Mouse (Mus musculus) neural tube, embryonic 11.5 days (tissue): ENCODE measurements around the gene Enah. TPM values are rescaled to one million over a fixed set of nuclear protein-coding genes. Genes with fewer than 3 reads are reported as not detected.

ENCODE experiments used
- ATAC-seq: fragments of 200-750 bp; cut with Nextera tagmentation; 2 replicates; pipeline ENCODE4 v1.8.0; 2017; ENCODE audit warnings: moderate number of reproducible peaks, mild to moderate bottlenecking, moderate TSS enrichment, moderate library complexity; ENCODE audit not compliant: insufficient read depth, low FRiP score, low TSS enrichment
- DNase-seq: peaks from one replicate; pipeline ENCODE4 v3.0.0-alpha.2; 2015; ENCODE audit warnings: low spot score
- H3K27ac ChIP-seq: fragments of 300-500 bp; sonication (generic); 2 replicates; pipeline ENCODE4 v1.5.1; 2014; ENCODE audit warnings: low read depth, mild to moderate bottlenecking, low read length
- H3K27me3 ChIP-seq: fragments of 300-500 bp; sonication (generic); 2 replicates; pipeline ENCODE4 v1.6.1; 2014; ENCODE audit warnings: mild to moderate bottlenecking, low read length, mixed read lengths; ENCODE audit not compliant: control insufficient read depth, insufficient read depth
- H3K36me3 ChIP-seq: fragments of 300-500 bp; sonication (generic); 2 replicates; pipeline ENCODE4 v1.6.1; 2014; ENCODE audit warnings: mild to moderate bottlenecking, low read length, moderate library complexity, mixed read lengths; ENCODE audit not compliant: control insufficient read depth, insufficient read depth
- H3K4me1 ChIP-seq: fragments of 300-500 bp; sonication (generic); 2 replicates; pipeline ENCODE4 v1.6.1; 2014; ENCODE audit warnings: low read length, mixed read lengths; ENCODE audit not compliant: control insufficient read depth, insufficient read depth
- H3K4me2 ChIP-seq: fragments of 300-500 bp; sonication (generic); 2 replicates; pipeline ENCODE4 v1.6.1; 2014; ENCODE audit warnings: low read depth, mild to moderate bottlenecking, moderate library complexity
- H3K4me3 ChIP-seq: fragments of 300-500 bp; sonication (generic); 2 replicates; pipeline ENCODE4 v1.5.1; 2014; ENCODE audit warnings: low read depth, low read length
- H3K9ac ChIP-seq: fragments of 300-500 bp; sonication (generic); 2 replicates; pipeline ENCODE4 v1.6.1; 2014; ENCODE audit warnings: mild to moderate bottlenecking, low read length
- H3K9me3 ChIP-seq: fragments of 300-500 bp; sonication (generic); 2 replicates; pipeline ENCODE4 v1.6.1; 2016; ENCODE audit warnings: low read length; ENCODE audit not compliant: control insufficient read depth
- WGBS: fragments of 180-500 bp; shearing (Covaris S2); extraction: QIAGEN DNeasy Blood & Tissue Kit; methylation state at CpG from one replicate; pipeline ENCODE4 v1.1.7; 2014; 5-methylcytosine and 5-hydroxymethylcytosine counted together
- polyA plus RNA-seq: library from polyadenylated mRNA; unstranded; fragments of >200 nt; fragmentation: Nextera tagmentation; extraction: Ambion mirVana; gene quantifications from 2 replicates; pipeline ENCODE4 v1.2.1, GENCODE M21; 2014

Gene Enah
- polyA plus RNA-seq, 1 experiment from 2014 or later: 35.9 TPM

- Histone ChIP-seq H3K9ac (no peak overlapping the region), H3K4me2 (no peak overlapping the region), H3K27ac (no peak overlapping the region), H3K9me3 (no peaks in the 10 kb centered on the region), H3K4me1 (peaks cover 4% of the 10 kb centered on the region; the same call in 1 of the 2 replicates), H3K27me3 (no peaks in the 10 kb centered on the region), H3K4me3 (no peak overlapping the region), H3K36me3 (no peaks in the 10 kb centered on the region)
- ATAC-seq: no peak
- DNase-seq: no peak
- WGBS: 97% methylated on average over 2 of the region's 2 CpGs
Observed at GRCm38 (mm10) chr1:181854829-181855228, 165.0 kb downstream of the Enah start.

- Histone ChIP-seq H3K27me3 (no peaks in the 10 kb centered on the region), H3K4me3 (no peak overlapping the region), H3K27ac (no peak overlapping the region), H3K4me1 (peaks cover 4% of the 10 kb centered on the region; the same call in 1 of the 2 replicates), H3K9ac (no peak overlapping the region; the same call in 1 of the 2 replicates), H3K36me3 (no peaks in the 10 kb centered on the region), H3K9me3 (no peaks in the 10 kb centered on the region), H3K4me2 (peak overlapping the region; percentile 24; the same call in 1 of the 2 replicates)
- no peak for ATAC-seq
- peak; percentile 23 for DNase-seq
- 16% methylated on average over 19 of the region's 21 CpGs for WGBS
Observed at GRCm38 (mm10) chr1:181853081-181853736, 166.6 kb downstream of the Enah start.

GRCm38 (mm10) chr1:181852466-181852865, 167.3 kb downstream of the Enah start:
- Histone ChIP-seq H3K4me3 (no peak overlapping the region), H3K27ac (no peak overlapping the region), H3K27me3 (no peaks in the 10 kb centered on the region), H3K9ac (no peak overlapping the region), H3K4me2 (no peak overlapping the region), H3K4me1 (peaks cover 4% of the 10 kb centered on the region; the same call in 1 of the 2 replicates), H3K9me3 (no peaks in the 10 kb centered on the region), H3K36me3 (no peaks in the 10 kb centered on the region)
- ATAC-seq: no peak
- DNase-seq: no peak
- WGBS: 48% methylated on average over 13 of the region's 13 CpGs

- Histone ChIP-seq H3K4me3 (no peak overlapping the region), H3K9ac (no peak overlapping the region), H3K4me1 (peaks cover 4% of the 10 kb centered on the region; the same call in 1 of the 2 replicates), H3K9me3 (no peaks in the 10 kb centered on the region), H3K36me3 (no peaks in the 10 kb centered on the region), H3K27ac (no peak overlapping the region), H3K27me3 (no peaks in the 10 kb centered on the region), H3K4me2 (no peak overlapping the region)
- no peak for DNase-seq
- WGBS: 92% methylated on average over 12 of the region's 12 CpGs
- no peak for ATAC-seq
Observed at GRCm38 (mm10) chr1:181851521-181852310, 168.1 kb downstream of the Enah start.

DNA sequence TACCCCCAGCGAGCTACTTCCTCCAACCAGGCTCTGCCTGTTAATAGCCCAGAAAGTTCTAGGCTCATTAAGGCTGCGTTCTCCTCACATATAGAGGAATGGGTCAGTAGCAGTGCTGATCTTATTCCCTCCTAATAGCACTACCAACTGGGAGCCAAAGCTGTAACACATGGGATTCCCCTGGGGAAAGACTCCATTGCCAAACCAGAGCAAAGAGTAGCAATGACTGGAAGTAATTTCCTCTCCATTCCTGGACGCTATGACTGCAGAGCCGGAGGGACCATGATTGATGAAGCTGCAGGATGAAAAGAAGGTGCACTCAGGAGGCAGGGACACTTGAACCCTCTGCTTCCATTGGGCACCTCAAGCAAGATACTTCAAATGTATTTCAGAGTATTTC, 169.3 kb downstream of the Enah start:
- H3K4me3 ChIP-seq: no peak overlapping the region
- WGBS: 57% methylated on average over 4 of the region's 4 CpGs
- H3K9ac ChIP-seq: no peak overlapping the region
- H3K36me3 ChIP-seq: no peaks in the 10 kb centered on the region
- H3K27me3 ChIP-seq: no peaks in the 10 kb centered on the region
- H3K27ac ChIP-seq: no peak overlapping the region
- H3K4me2 ChIP-seq: no peak overlapping the region
- DNase-seq: no peak
- H3K9me3 ChIP-seq: no peaks in the 10 kb centered on the region
- peaks cover 4% of the 10 kb centered on the region; the same call in 1 of the 2 replicates for H3K4me1 ChIP-seq
- ATAC-seq: no peak

DNA sequence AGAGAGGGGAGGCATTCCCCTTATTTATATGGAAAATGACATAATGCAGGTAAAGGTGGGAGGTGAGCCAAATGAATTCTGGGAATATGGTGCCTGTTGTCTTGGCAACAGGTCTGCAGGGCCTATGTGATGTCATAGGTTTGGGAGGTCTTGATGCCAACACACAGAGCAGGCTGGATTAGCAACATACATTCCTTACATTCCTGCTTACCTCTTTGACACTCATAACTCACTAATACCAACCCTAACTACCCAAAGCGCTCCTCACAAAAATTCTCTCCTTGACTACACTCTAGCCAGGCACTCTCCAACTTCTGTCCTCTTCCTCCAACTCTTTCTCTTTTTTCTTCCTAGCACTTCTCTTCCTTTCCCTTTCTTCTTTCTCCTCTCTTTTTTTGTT, 171.6 kb downstream of the Enah start:
- Histone ChIP-seq H3K27me3 (no peaks in the 10 kb centered on the region), H3K27ac (no peak overlapping the region), H3K4me1 (peaks cover 3% of the 10 kb centered on the region; the same call in 1 of the 2 replicates), H3K4me3 (no peak overlapping the region), H3K36me3 (no peaks in the 10 kb centered on the region), H3K9me3 (no peaks in the 10 kb centered on the region), H3K9ac (no peak overlapping the region), H3K4me2 (no peak overlapping the region)
- 76% methylated on average over 1 of the region's 1 CpGs for WGBS
- DNase-seq: no peak
- no peak for ATAC-seq

- Histone ChIP-seq H3K36me3 (no peaks in the 10 kb centered on the region), H3K27ac (no peak overlapping the region), H3K4me3 (no peak overlapping the region), H3K9me3 (no peaks in the 10 kb centered on the region), H3K4me2 (no peak overlapping the region), H3K4me1 (no peaks in the 10 kb centered on the region; the same call in 1 of the 2 replicates), H3K27me3 (no peaks in the 10 kb centered on the region), H3K9ac (no peak overlapping the region)
- ATAC-seq: no peak
- DNase-seq: no peak
- WGBS: 88% methylated on average over 3 of the region's 3 CpGs
Observed at GRCm38 (mm10) chr1:181847396-181847795, 172.4 kb downstream of the Enah start.
